Mouse (Mus musculus): Measurements from ENCODE around the gene Vwce.

Gene Vwce

GRCm38 (mm10) chr19:10713551-10713950 is 79.5 kb downstream of the Vwce start:
- in situ Hi-C loops (cut with MboI, MseI) = no loop called here

DNA sequence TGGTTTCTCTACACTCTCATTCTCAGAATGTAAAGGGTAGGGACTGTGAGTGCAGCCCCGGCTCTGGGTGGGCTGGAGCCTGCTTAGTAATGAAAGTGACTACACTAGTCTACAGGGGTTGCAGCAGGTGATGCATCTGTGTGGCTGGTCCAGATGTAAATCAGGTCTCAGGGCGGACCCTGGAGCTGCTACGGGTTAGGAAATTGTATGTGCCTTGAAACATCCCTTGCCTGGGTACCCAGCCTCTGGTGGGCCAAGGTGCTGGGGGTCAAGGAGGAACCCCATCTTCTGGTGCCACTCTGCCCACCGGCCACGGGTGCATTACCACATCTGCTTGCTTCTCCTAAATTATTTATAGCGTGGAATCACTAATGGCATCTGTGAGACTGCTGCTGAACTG is 80.2 kb downstream of the Vwce start:
- in situ Hi-C loops (cut with MboI, MseI) = no loop called here

GRCm38 (mm10) chr19:10714682-10715475 is 80.9 kb downstream of the Vwce start:
- in situ Hi-C loops (cut with MboI, MseI) = no loop called here

GRCm38 (mm10) chr19:10715476-10715875 is 81.5 kb downstream of the Vwce start:
- in situ Hi-C loops (cut with MboI, MseI) = no loop called here

Data from T-helper 1 cell (primary cell).